Mouse (Mus musculus): ENCODE measurements around the gene Jak1. TPM values are rescaled to one million over a fixed set of nuclear protein-coding genes. Genes with fewer than 3 reads are reported as not detected.

Gene Jak1
- total RNA-seq (2018; cell fraction: chromatin; rRNA removed) = 100 to 1,000 TPM; 114 to 380 (median 155) TPM
- total RNA-seq (2018; cell fraction: cytosol; rRNA removed) = 100 to 1,000 TPM; 105 to 202 (median 138) TPM
- 100 to 1,000 TPM; 109 to 435 (median 150) TPM for total RNA-seq (2018; cell fraction: nucleus; rRNA removed)
- polyA plus RNA-seq (2018) = 98.9 to 118 TPM (median 106 TPM) in 3 replicates

- Histone ChIP-seq H3K4me3 (ENCODE audit: inconsistent target) (peak within 1 kb of the TSS; percentile 80), H3K79me2 (ENCODE audit: inconsistent target) (peaks cover 47% of the 10 kb centered on the region)
- WGBS (ENCODE audit: missing documents) = 2% methylated on average over 83 of the region's 84 CpGs
Observed at GRCm38 (mm10) chr4:101264741-101265513, at the start of gene Jak1. Gene Jak1, minus strand, starts transcription at chr4:101265282.

DNA sequence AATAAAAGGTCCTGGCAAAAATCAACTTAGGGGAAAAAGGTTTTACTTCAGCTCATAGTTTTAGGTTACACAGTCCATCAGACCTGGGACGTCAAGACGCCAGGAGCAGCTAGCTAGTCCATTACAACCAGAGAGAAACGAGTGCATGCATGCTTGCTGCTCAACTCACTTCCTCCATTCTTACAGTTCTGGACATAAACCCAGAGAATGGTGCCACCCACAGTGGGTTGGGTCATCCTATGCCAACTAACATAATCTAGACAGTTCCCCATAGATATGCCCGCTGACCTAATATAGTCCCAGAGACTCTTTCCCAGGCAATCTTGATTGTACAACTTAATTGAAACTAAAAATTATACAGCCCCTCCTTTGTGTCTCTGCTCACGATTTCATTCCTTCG lies 47.0 kb upstream of the Jak1 start:
- no peaks in the 10 kb centered on the region for H3K79me2 ChIP-seq (ENCODE audit: inconsistent target)
- H3K27ac ChIP-seq = no peak overlapping the region
- 75% methylated on average over 6 of the region's 6 CpGs for WGBS (ENCODE audit: missing documents)
- H3K4me3 ChIP-seq (ENCODE audit: inconsistent target) = no peak overlapping the region
- no peaks in the 10 kb centered on the region for H3K36me3 ChIP-seq (ENCODE audit: inconsistent target)

More at GRCm38 (mm10) chr4:101264741-101265513, at the start of gene Jak1:
- H3K27ac ChIP-seq = 0 out of 2 replicates have a peak within 1 kb of the TSS, but pooled peaks have one; percentile 12
- no peaks in the 10 kb centered on the region for H3K36me3 ChIP-seq (ENCODE audit: inconsistent target)

DNA sequence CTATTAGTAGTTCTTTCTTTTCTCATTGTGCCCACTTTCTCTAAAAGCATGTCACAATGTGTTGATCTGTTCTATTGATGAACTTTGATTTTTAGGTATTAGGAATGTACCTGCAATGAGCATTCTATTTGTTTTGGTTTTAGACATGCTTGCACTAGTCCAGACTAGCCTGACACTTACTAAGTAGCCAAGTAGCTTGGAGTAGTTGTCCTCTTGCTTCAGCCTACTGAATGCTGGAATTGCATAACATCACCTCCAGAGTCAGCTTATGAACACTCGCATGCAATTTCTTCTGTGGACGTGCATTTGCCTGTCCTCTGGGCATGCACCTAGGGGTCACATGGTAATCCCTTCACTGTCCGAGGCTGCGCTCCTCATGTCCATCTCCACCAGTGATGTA lies 43.1 kb upstream of the Jak1 start:
- Histone ChIP-seq H3K36me3 (ENCODE audit: inconsistent target) (no peaks in the 10 kb centered on the region), H3K4me3 (ENCODE audit: inconsistent target) (no peak overlapping the region), H3K27ac (no peak overlapping the region), H3K79me2 (ENCODE audit: inconsistent target) (no peaks in the 10 kb centered on the region)
- 87% methylated on average over 4 of the region's 4 CpGs for WGBS (ENCODE audit: missing documents)

DNA sequence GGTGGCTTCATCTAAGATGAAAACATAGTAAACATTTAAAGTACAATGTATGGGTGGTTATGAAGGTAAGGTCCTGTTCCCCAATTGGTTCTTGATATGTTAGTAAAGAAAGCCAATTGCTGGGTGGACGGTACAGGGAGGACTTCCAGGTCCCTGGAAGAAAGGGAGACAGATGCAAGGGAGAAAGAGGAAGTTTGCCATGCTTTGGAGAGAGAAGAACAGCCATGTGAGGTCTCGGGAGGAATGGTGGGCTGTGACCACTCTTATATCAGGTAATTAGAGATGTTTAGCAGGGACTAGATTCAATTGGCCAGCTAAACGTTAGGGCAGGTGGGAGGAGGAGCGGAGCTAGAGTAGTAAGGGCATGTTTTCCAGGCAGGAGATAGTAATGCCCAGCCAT lies 42.2 kb upstream of the Jak1 start:
- H3K79me2 ChIP-seq (ENCODE audit: inconsistent target) = no peaks in the 10 kb centered on the region
- no peaks in the 10 kb centered on the region for H3K36me3 ChIP-seq (ENCODE audit: inconsistent target)
- WGBS (ENCODE audit: missing documents) = 62% methylated on average over 4 of the region's 4 CpGs
- no peak overlapping the region for H3K4me3 ChIP-seq (ENCODE audit: inconsistent target)
- no peak overlapping the region for H3K27ac ChIP-seq

DNA sequence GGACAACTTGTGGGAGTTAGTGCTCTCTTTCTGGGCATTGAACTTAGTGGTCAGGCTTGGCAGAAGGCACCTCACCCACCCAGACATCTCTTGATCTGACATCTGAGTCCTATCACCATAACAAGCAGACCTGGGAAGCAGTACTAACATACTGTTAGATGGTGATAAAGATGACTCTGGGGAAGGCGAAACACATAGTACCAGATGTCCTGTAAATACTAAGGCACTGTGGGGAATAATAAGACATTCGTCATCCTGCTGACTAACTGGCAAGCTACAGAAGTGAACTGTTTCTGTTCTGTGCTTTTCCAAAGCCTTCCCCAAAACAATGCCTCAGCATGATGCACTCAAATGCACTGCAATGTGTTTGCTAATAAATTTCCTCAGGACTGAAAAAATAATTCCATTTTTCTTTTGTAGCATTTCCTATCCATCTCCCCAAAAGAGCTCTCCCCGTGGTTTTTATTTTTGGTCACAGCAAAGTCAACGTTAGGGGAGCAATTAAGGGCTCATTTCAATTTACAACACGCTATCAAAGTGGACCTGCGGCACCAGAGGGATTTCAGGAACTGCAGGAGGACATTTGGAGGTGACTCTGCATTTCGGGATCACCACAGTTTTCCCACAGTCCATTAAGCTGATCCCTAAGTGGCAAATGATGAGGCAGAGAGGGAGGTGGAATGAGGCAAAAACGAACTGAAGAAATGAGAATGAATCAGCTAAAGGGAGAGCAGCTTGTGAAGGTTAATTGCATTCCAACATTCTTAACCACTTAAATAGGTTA lies 41.2 kb upstream of the Jak1 start:
- no peaks in the 10 kb centered on the region for H3K79me2 ChIP-seq (ENCODE audit: inconsistent target)
- WGBS (ENCODE audit: missing documents) = 68% methylated on average over 8 of the region's 8 CpGs
- no peak overlapping the region for H3K27ac ChIP-seq
- no peak overlapping the region for H3K4me3 ChIP-seq (ENCODE audit: inconsistent target)
- H3K36me3 ChIP-seq (ENCODE audit: inconsistent target) = no peaks in the 10 kb centered on the region

DNA sequence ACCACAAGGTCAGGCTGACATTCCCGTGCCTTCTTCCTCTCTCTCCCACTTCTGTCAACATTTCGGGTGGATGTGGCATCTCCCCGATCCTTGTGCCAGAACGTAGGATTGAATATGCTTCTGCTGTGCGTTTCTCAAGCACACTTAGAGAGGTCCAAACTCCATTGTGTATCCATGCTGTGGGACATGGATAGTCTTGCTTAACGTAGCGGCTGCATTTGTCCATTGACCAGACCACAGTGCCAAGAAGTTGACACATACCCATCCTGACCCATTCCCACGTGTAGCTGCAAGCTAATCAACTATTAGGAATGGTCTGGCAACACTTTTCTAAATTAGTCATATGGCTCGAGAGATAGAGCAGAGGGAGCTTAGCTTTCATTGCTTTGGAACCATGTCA lies 40.0 kb upstream of the Jak1 start:
- 92% methylated on average over 8 of the region's 9 CpGs for WGBS (ENCODE audit: missing documents)
- Histone ChIP-seq H3K27ac (no peak overlapping the region), H3K36me3 (ENCODE audit: inconsistent target) (no peaks in the 10 kb centered on the region), H3K79me2 (ENCODE audit: inconsistent target) (no peaks in the 10 kb centered on the region), H3K4me3 (ENCODE audit: inconsistent target) (no peak overlapping the region)

DNA sequence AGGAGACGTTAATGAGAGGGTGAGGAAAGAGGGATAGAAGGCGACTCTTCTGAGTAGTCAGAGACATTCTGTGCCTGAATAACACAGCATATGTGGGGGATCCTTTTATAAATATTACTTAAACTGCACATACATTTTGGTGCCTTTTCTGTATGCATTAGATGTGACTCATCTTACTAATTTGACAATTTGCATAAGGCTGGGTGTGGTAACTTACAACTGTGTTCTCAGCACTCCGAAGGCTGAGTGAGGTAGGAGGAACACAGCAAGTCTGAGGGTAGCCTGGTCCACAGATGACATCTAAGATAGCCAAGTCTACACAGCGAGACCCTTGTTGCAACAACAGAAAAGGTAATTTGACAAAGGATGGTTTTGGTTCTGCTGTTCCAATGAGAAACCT lies 39.0 kb upstream of the Jak1 start:
- WGBS (ENCODE audit: missing documents) = 92% methylated on average over 4 of the region's 4 CpGs
- Histone ChIP-seq H3K36me3 (ENCODE audit: inconsistent target) (no peaks in the 10 kb centered on the region), H3K27ac (no peak overlapping the region), H3K4me3 (ENCODE audit: inconsistent target) (no peak overlapping the region), H3K79me2 (ENCODE audit: inconsistent target) (no peaks in the 10 kb centered on the region)

- Histone ChIP-seq H3K4me3 (ENCODE audit: inconsistent target) (no peak overlapping the region), H3K27ac (no peak overlapping the region), H3K79me2 (ENCODE audit: inconsistent target) (no peaks in the 10 kb centered on the region), H3K36me3 (ENCODE audit: inconsistent target) (no peaks in the 10 kb centered on the region)
- 89% methylated on average over 4 of the region's 4 CpGs for WGBS (ENCODE audit: missing documents)
Observed at GRCm38 (mm10) chr4:101300392-101300910, 35.4 kb upstream of the Jak1 start.

GRCm38 (mm10) chr4:101298311-101298990 lies 33.4 kb upstream of the Jak1 start:
- H3K27ac ChIP-seq = peak overlapping the region; percentile 44
- WGBS (ENCODE audit: missing documents) = 21% methylated on average over 12 of the region's 12 CpGs
- H3K4me3 ChIP-seq (ENCODE audit: inconsistent target) = no peak overlapping the region
- H3K79me2 ChIP-seq (ENCODE audit: inconsistent target) = no peaks in the 10 kb centered on the region
- H3K36me3 ChIP-seq (ENCODE audit: inconsistent target) = no peaks in the 10 kb centered on the region

- Histone ChIP-seq H3K79me2 (ENCODE audit: inconsistent target) (no peaks in the 10 kb centered on the region), H3K27ac (peak overlapping the region; percentile 31), H3K36me3 (ENCODE audit: inconsistent target) (no peaks in the 10 kb centered on the region), H3K4me3 (ENCODE audit: inconsistent target) (no peak overlapping the region)
- 42% methylated on average over 7 of the region's 7 CpGs for WGBS (ENCODE audit: missing documents)
Observed at GRCm38 (mm10) chr4:101296836-101297235, 31.8 kb upstream of the Jak1 start.

GRCm38 (mm10) chr4:101295788-101296187 lies 30.7 kb upstream of the Jak1 start:
- Histone ChIP-seq H3K79me2 (ENCODE audit: inconsistent target) (no peaks in the 10 kb centered on the region), H3K27ac (no peak overlapping the region), H3K4me3 (ENCODE audit: inconsistent target) (no peak overlapping the region), H3K36me3 (ENCODE audit: inconsistent target) (no peaks in the 10 kb centered on the region)
- 85% methylated on average over 3 of the region's 3 CpGs for WGBS (ENCODE audit: missing documents)

- Histone ChIP-seq H3K36me3 (ENCODE audit: inconsistent target) (no peaks in the 10 kb centered on the region), H3K79me2 (ENCODE audit: inconsistent target) (no peaks in the 10 kb centered on the region), H3K27ac (peak overlapping the region; percentile 99), H3K4me3 (ENCODE audit: inconsistent target) (peak overlapping the region; percentile 19; the same call in 1 of the 2 replicates)
- WGBS (ENCODE audit: missing documents) = 56% methylated on average over 9 of the region's 9 CpGs
Observed at GRCm38 (mm10) chr4:101293661-101294060, 28.6 kb upstream of the Jak1 start.

DNA sequence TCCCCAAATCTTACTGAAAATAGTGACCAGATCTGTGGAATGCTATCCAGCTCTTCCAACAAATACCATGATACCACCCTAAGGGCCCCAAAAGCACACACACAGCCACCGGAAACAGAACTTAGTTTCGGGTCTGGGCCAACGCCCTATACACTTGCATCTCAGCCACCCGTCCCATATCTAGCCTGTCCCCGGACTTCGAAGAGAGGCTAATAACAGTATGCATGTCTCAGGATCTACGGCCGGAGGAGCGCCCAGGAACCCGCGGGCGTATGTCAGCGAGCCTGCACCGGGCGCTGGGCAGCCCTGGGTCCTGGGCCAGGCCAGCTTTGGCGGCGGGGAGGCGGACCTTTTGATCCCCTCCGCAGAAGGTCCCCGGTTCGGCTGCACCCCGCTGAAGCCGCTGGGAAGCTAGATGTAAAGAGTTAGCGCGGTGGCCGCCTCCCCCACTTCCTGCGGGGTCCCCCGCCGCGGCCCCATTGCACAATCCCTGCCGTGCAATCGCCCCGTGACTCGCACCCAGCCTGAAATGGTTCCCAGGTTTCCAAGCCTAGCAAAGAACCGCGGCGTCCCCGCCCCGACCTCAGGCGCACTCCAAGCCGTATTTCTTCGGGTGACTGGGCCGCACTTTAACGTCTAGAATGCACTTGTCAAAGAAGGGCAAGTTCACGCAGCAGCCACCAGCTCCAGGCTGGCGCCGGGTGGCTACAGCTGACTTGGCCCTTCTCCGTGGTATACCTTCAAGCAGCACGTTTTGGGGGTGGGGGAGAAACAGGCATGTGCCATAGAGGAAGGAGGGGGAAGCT lies 27.9 kb upstream of the Jak1 start:
- Histone ChIP-seq H3K27ac (peak overlapping the region; percentile 99), H3K36me3 (ENCODE audit: inconsistent target) (no peaks in the 10 kb centered on the region), H3K4me3 (ENCODE audit: inconsistent target) (peak overlapping the region; percentile 67), H3K79me2 (ENCODE audit: inconsistent target) (no peaks in the 10 kb centered on the region)
- under 1% methylated on average over 49 of the region's 49 CpGs for whole genome bisulfite sequencing (ENCODE audit: missing documents)

Measured in macrophage (primary cell).